Mouse (Mus musculus) limb, embryonic 11.5 days (tissue): ENCODE results near the gene Rps3a1. TPM values are rescaled to one million over a fixed set of nuclear protein-coding genes. Genes with fewer than 3 reads are reported as not detected.
A peak's percentile ranks its signal among the peaks of the same experiment; 100 is the strongest.

Experiments used
- ATAC-seq: fragments of 200-750 bp; cut with Nextera tagmentation; 2 replicates; pipeline ENCODE4 v1.8.0; 2017; ENCODE audit warnings: low read depth; ENCODE audit not compliant: insufficient number of reproducible peaks, low FRiP score, low TSS enrichment
- DNase-seq: peaks from one replicate; pipeline ENCODE4 v3.0.0-alpha.2; 2015; ENCODE audit warnings: low spot score
- H3K27ac ChIP-seq: fragments of 300-500 bp; sonication (generic); replicated peaks from 2 replicates; pipeline ENCODE4 v1.5.1; 2014; ENCODE audit warnings: low read depth, mild to moderate bottlenecking, low read length
- H3K27me3 ChIP-seq: fragments of 300-500 bp; sonication (generic); 2 replicates; pipeline ENCODE4 v1.6.1; 2014; ENCODE audit warnings: mild to moderate bottlenecking, low read length, mixed read lengths; ENCODE audit not compliant: control insufficient read depth, insufficient read depth
- H3K36me3 ChIP-seq: fragments of 300-500 bp; sonication (generic); 2 replicates; pipeline ENCODE4 v1.6.1; 2014; ENCODE audit warnings: mild to moderate bottlenecking, low read length, moderate library complexity, mixed read lengths; ENCODE audit not compliant: control insufficient read depth, insufficient read depth
- H3K4me1 ChIP-seq: fragments of 300-500 bp; sonication (generic); 2 replicates; pipeline ENCODE4 v1.6.1; 2014; ENCODE audit warnings: low read length, mixed read lengths; ENCODE audit not compliant: control insufficient read depth, insufficient read depth
- H3K4me2 ChIP-seq: fragments of 300-500 bp; sonication (generic); 2 replicates; pipeline ENCODE4 v1.6.1; 2014; ENCODE audit warnings: low read depth, mild to moderate bottlenecking, moderate library complexity; ENCODE audit not compliant: severe bottlenecking
- H3K4me3 ChIP-seq: fragments of 300-500 bp; sonication (generic); 2 replicates; pipeline ENCODE4 v1.5.1; 2014; ENCODE audit warnings: low read depth, low read length
- H3K9ac ChIP-seq: fragments of 300-500 bp; sonication (generic); 2 replicates; pipeline ENCODE4 v1.6.1; 2014; ENCODE audit warnings: mild to moderate bottlenecking, low read length
- H3K9me3 ChIP-seq: fragments of 300-500 bp; sonication (generic); 2 replicates; pipeline ENCODE4 v1.6.1; 2016; ENCODE audit warnings: low read length; ENCODE audit not compliant: control insufficient read depth
- WGBS: fragments of 180-500 bp; shearing (Covaris S2); extraction: QIAGEN DNeasy Blood & Tissue Kit; methylation state at CpG from one replicate; pipeline ENCODE4 v1.1.7; 2014; 5-methylcytosine and 5-hydroxymethylcytosine counted together
- polyA plus RNA-seq: library from polyadenylated mRNA; unstranded; fragments of >200 nt; fragmentation: Nextera tagmentation; extraction: Ambion mirVana; gene quantifications from 2 replicates; pipeline ENCODE4 v1.2.1, GENCODE M21; 2014

The Rps3a1 gene
- polyA plus RNA-seq, 1 experiment from 2014 or later, result 1,412 TPM

DNA sequence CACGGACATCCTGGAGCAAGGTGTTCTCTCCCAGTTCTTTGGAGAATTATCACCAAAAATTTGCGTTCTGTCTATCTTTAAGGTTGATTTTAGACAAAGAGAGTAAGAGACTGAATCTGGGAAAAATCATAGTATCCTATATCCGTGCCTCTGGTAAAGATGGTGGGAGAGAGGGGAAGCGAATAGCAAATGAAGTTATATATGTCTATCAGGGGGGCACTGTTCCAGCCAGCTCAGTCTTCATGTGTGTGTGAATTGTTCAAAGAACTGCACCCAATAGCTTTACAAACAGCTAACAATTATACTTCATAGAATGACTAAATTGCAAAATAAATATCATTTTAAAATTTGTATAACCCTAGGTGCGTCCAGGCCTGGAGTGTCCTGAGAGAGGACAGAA lies 48.6 kb downstream of the Rps3a1 start:
- Histone ChIP-seq H3K9me3 (no peaks in the 10 kb centered on the region), H3K27ac (0 out of 2 replicates have a peak overlapping the region, but pooled peaks have one; percentile 16), H3K4me2 (no peak overlapping the region), H3K27me3 (no peaks in the 10 kb centered on the region), H3K4me3 (no peak overlapping the region), H3K4me1 (no peaks in the 10 kb centered on the region), H3K9ac (no peak overlapping the region), H3K36me3 (no peaks in the 10 kb centered on the region)
- ATAC-seq, result no peak
- DNase-seq, result no peak
- 80% methylated on average over 5 of the region's 5 CpGs for WGBS

DNA sequence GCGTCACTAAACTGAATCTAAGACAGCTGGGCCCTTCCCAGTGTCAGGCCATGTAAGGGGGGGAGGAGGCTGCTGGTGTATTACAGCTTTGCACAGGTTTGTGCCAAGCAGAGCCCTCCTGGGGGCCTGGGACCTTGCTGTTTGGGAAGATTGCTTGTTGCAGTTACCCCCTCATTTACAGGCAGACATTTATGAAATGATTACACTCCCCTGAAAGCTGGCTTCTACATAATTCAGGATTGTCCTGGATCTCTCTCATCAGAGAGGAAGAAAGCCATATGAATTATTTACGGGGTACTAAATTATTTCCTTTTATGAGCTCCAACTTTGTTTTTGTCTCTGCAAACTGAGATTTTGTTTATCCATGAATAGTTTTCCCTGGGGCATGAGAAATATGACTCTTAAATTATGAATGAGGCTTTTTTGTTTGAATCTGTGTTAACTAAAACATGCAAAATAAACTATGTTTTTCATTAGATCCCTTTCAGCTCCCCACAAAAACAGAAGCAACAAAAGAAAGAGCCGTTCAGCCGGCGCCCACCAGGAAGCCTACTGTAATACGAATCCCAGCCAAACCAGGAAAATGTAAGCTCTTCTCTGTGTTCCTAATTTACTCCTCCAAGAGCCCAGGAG lies 49.2 kb downstream of the Rps3a1 start:
- DNase-seq, result no peak

More for the DNA sequence above, 49.2 kb downstream of the Rps3a1 start:
- H3K9ac ChIP-seq, result no peak overlapping the region
- no peak overlapping the region for H3K4me2 ChIP-seq
- 41% methylated on average over 6 of the region's 6 CpGs for WGBS
- no peak for ATAC-seq
- no peaks in the 10 kb centered on the region for H3K36me3 ChIP-seq
- no peaks in the 10 kb centered on the region for H3K27me3 ChIP-seq
- H3K27ac ChIP-seq, result 0 out of 2 replicates have a peak overlapping the region, but pooled peaks have one; percentile 16
- no peaks in the 10 kb centered on the region for H3K4me1 ChIP-seq
- H3K4me3 ChIP-seq, result no peak overlapping the region
- H3K9me3 ChIP-seq, result no peaks in the 10 kb centered on the region

Other genes with a start within 250 kb of the Rps3a1 start
- gene Sh3d19, start 171.6 kb downstream of the Rps3a1 start, polyA plus RNA-seq, result 19.4 and 22.8 TPM in 2 replicates
- gene Prss48, start 140.2 kb downstream of the Rps3a1 start, polyA plus RNA-seq, result 0.21 TPM in 1 of 2 replicates, not detected in the other
- 11.1 and 11.9 TPM in 2 replicates for gene Lrba, start 82.0 kb upstream of the Rps3a1 start, polyA plus RNA-seq